Mouse (Mus musculus): ENCODE data around the gene Amn1. TPM values are rescaled to one million over a fixed set of nuclear protein-coding genes. Genes with fewer than 3 reads are reported as not detected.

Gene Amn1
- polyA plus RNA-seq, 1 experiment: 7.8 TPM

GRCm38 (mm10) chr6:149118935-149119334 is 69.6 kb downstream of the Amn1 start:
- Histone ChIP-seq H3K4me3 (ENCODE audit: insufficient read depth, poor library complexity, severe bottlenecking) (no peak overlapping the region), H3K27me3 (ENCODE audit: control insufficient read depth, insufficient read depth, insufficient read length) (no peaks in the 10 kb centered on the region), H3K79me3 (ENCODE audit: low read depth) (no peaks in the 10 kb centered on the region), H3K36me3 (ENCODE audit: control insufficient read depth, insufficient read depth) (no peaks in the 10 kb centered on the region), H3K79me2 (ENCODE audit: control insufficient read depth, insufficient read depth) (no peaks in the 10 kb centered on the region), H3ac (ENCODE audit: control insufficient read depth, insufficient read length, low read depth) (no peak overlapping the region)
- no peak for TF ChIP-seq MAX (IDR thresholded peaks at IDR 0.05)
- TF ChIP-seq CEBPB (IDR thresholded peaks at IDR 0.05; ENCODE audit: low read depth): no peak
- TF ChIP-seq MYOG (IDR thresholded peaks at IDR 0.05; ENCODE audit: control insufficient read depth, extremely low read depth, insufficient read length): no peak
- no peak for TF ChIP-seq FOSL1 (IDR thresholded peaks at IDR 0.05; ENCODE audit: insufficient read depth, low read length, poor library complexity, severe bottlenecking)
- no peak for TF ChIP-seq USF1 (IDR thresholded peaks at IDR 0.05; ENCODE audit: low read depth)
- no peak for TF ChIP-seq CTCF (IDR thresholded peaks at IDR 0.05; ENCODE audit: control insufficient read depth, insufficient read depth, insufficient read length)
- TF ChIP-seq MYOD1 (IDR thresholded peaks at IDR 0.05; ENCODE audit: control insufficient read depth, insufficient read length, low read depth): no peak

GRCm38 (mm10) chr6:149116992-149117391 is 71.5 kb downstream of the Amn1 start:
- TF ChIP-seq USF1 (IDR thresholded peaks at IDR 0.05; ENCODE audit: low read depth) (no peak), MYOD1 (IDR thresholded peaks at IDR 0.05; ENCODE audit: control insufficient read depth, insufficient read length, low read depth) (no peak), MYOG (IDR thresholded peaks at IDR 0.05; ENCODE audit: control insufficient read depth, extremely low read depth, insufficient read length) (no peak)
- Histone ChIP-seq H3ac (ENCODE audit: control insufficient read depth, insufficient read length, low read depth) (no peak overlapping the region), H3K79me2 (ENCODE audit: control insufficient read depth, insufficient read depth) (no peaks in the 10 kb centered on the region), H3K79me3 (ENCODE audit: low read depth) (no peaks in the 10 kb centered on the region), H3K36me3 (ENCODE audit: control insufficient read depth, insufficient read depth) (no peaks in the 10 kb centered on the region), H3K4me3 (ENCODE audit: insufficient read depth, poor library complexity, severe bottlenecking) (no peak overlapping the region), H3K27me3 (ENCODE audit: control insufficient read depth, insufficient read depth, insufficient read length) (no peaks in the 10 kb centered on the region)

- TF ChIP-seq FOSL1 (IDR thresholded peaks at IDR 0.05; ENCODE audit: insufficient read depth, low read length, poor library complexity, severe bottlenecking): peak; percentile 10
- no peak for TF ChIP-seq USF1 (IDR thresholded peaks at IDR 0.05; ENCODE audit: low read depth)
- Histone ChIP-seq H3K79me2 (ENCODE audit: control insufficient read depth, insufficient read depth) (no peaks in the 10 kb centered on the region), H3K4me3 (ENCODE audit: insufficient read depth, poor library complexity, severe bottlenecking) (no peak overlapping the region), H3ac (ENCODE audit: control insufficient read depth, insufficient read length, low read depth) (no peak overlapping the region), H3K36me3 (ENCODE audit: control insufficient read depth, insufficient read depth) (no peaks in the 10 kb centered on the region), H3K79me3 (ENCODE audit: low read depth) (no peaks in the 10 kb centered on the region), H3K27me3 (ENCODE audit: control insufficient read depth, insufficient read depth, insufficient read length) (no peaks in the 10 kb centered on the region)
Measured at GRCm38 (mm10) chr6:149108909-149109308, 79.6 kb downstream of the Amn1 start.

- H3K4me3 ChIP-seq (ENCODE audit: insufficient read depth, poor library complexity, severe bottlenecking): no peak overlapping the region
- no peak overlapping the region for H3ac ChIP-seq (ENCODE audit: control insufficient read depth, insufficient read length, low read depth)
- TF ChIP-seq MAX (IDR thresholded peaks at IDR 0.05) (no peak), CTCF (IDR thresholded peaks at IDR 0.05; ENCODE audit: control insufficient read depth, insufficient read depth, insufficient read length) (no peak), USF1 (IDR thresholded peaks at IDR 0.05; ENCODE audit: low read depth) (no peak), MYOD1 (IDR thresholded peaks at IDR 0.05; ENCODE audit: control insufficient read depth, insufficient read length, low read depth) (no peak), CEBPB (IDR thresholded peaks at IDR 0.05; ENCODE audit: low read depth) (no peak), FOSL1 (IDR thresholded peaks at IDR 0.05; ENCODE audit: insufficient read depth, low read length, poor library complexity, severe bottlenecking) (no peak), MYOG (IDR thresholded peaks at IDR 0.05; ENCODE audit: control insufficient read depth, extremely low read depth, insufficient read length) (no peak)
- no peaks in the 10 kb centered on the region for H3K27me3 ChIP-seq (ENCODE audit: control insufficient read depth, insufficient read depth, insufficient read length)
- no peaks in the 10 kb centered on the region for H3K79me3 ChIP-seq (ENCODE audit: low read depth)
- no peaks in the 10 kb centered on the region for H3K79me2 ChIP-seq (ENCODE audit: control insufficient read depth, insufficient read depth)
- H3K36me3 ChIP-seq (ENCODE audit: control insufficient read depth, insufficient read depth): no peaks in the 10 kb centered on the region
Measured at GRCm38 (mm10) chr6:149107615-149108014, 80.9 kb downstream of the Amn1 start.

Other genes starting within 250 kb of the Amn1 start
- 22.4 TPM for gene Sinhcaf, start 242.2 kb downstream of the Amn1 start, polyA plus RNA-seq (2012; fragmentation: generic; extraction: Trizol)
- 2.6 TPM for gene Dennd5b, start 87.0 kb downstream of the Amn1 start, polyA plus RNA-seq (2012; fragmentation: generic; extraction: Trizol)
- not detected for gene Gm10203, start 58.5 kb downstream of the Amn1 start, polyA plus RNA-seq (2012; fragmentation: generic; extraction: Trizol)
- 2.2 TPM for gene Etfbkmt, start 48.9 kb downstream of the Amn1 start, polyA plus RNA-seq (2012; fragmentation: generic; extraction: Trizol)
- 4.3 TPM for gene Resf1, start 120.7 kb upstream of the Amn1 start, polyA plus RNA-seq (2012; fragmentation: generic; extraction: Trizol)
- 1.2 TPM for gene Bicd1, start 220.2 kb upstream of the Amn1 start, polyA plus RNA-seq (2012; fragmentation: generic; extraction: Trizol)

All from C2C12 (cell line).